Mouse (Mus musculus) left cerebral cortex, postnatal 10 days (tissue): ENCODE measurements at regions not wholly inside any gene's neighbourhood (a gene's known extent, or its start where the extent isn't known, plus 50 kb on each side); places are given as distances from the start of the nearest gene placed in this dataset.

Experiments used
- DNase-seq, 2 experiments: peaks; one replicate each; pipeline ENCODE4 v3.0.0; 2021 to 2022; ENCODE audit warnings: low spot score in 2 of 2, mixed read lengths in 1 of 2; ENCODE audit errors: extremely low spot score in 1 of 2
- intact Hi-C: fragments of 180-260 bp; cut with DNase I; formaldehyde crosslinking; loops from one replicate; pipeline ENCODE4 v1.15.1; 2025

- no peak for DNase-seq
- intact Hi-C loops: no loop called here
These were observed 415.9 kb upstream of the Rarb start for GRCm38 (mm10) chr14:17234898-17235297.

- no peak for DNase-seq
- intact Hi-C loops: no loop called here
These were observed 392.5 kb upstream of the Rarb start for GRCm38 (mm10) chr14:17211502-17211901.

- intact Hi-C loops: no loop called here
- no peak for DNase-seq
These were observed 386.7 kb upstream of the Rarb start for GRCm38 (mm10) chr14:17205691-17206090.

- DNase-seq: no peak
- intact Hi-C loops: no loop called here
These were observed 384.5 kb upstream of the Rarb start for GRCm38 (mm10) chr14:17203251-17204015.

GRCm38 (mm10) chr14:17192953-17193352 lies 374.0 kb upstream of the Rarb start:
- intact Hi-C loops: no loop called here
- no peak for DNase-seq

GRCm38 (mm10) chr14:17173218-17173617 lies 354.3 kb upstream of the Rarb start:
- DNase-seq: no peak
- intact Hi-C loops: no loop called here

- DNase-seq: peak in 1 of 2 experiments; percentile 63
- intact Hi-C loops: no loop called here
These were observed 353.6 kb upstream of the Rarb start for GRCm38 (mm10) chr14:17172330-17173110.

- DNase-seq: no peak
- intact Hi-C loops: no loop called here
These were observed 352.9 kb upstream of the Rarb start for GRCm38 (mm10) chr14:17171896-17172295.

- DNase-seq: no peak
- intact Hi-C loops: no loop called here
These were observed 339.4 kb upstream of the Rarb start for GRCm38 (mm10) chr14:17158324-17158723.

GRCm38 (mm10) chr14:17156402-17156954 lies 337.5 kb upstream of the Rarb start:
- intact Hi-C loops: no loop called here
- DNase-seq: no peak

GRCm38 (mm10) chr14:17120679-17121078 lies 301.7 kb upstream of the Rarb start:
- intact Hi-C loops: no loop called here

GRCm38 (mm10) chr14:17106668-17107067 lies 287.7 kb upstream of the Rarb start:
- intact Hi-C loops: no loop called here
- DNase-seq: no peak

More at GRCm38 (mm10) chr14:17120679-17121078, 301.7 kb upstream of the Rarb start:
- no peak for DNase-seq

GRCm38 (mm10) chr14:17102486-17102885 lies 283.5 kb upstream of the Rarb start:
- DNase-seq: no peak
- intact Hi-C loops: no loop called here

GRCm38 (mm10) chr14:17090573-17090937 lies 271.6 kb upstream of the Rarb start:
- DNase-seq: no peak
- intact Hi-C loops: no loop called here

- no peak for DNase-seq
- intact Hi-C loops: no loop called here
These were observed 270.9 kb upstream of the Rarb start for GRCm38 (mm10) chr14:17089640-17090572.

GRCm38 (mm10) chr14:17089089-17089634 lies 270.2 kb upstream of the Rarb start:
- intact Hi-C loops: no loop called here

GRCm38 (mm10) chr14:17087828-17088227 lies 268.9 kb upstream of the Rarb start:
- intact Hi-C loops: no loop called here
- no peak for DNase-seq

More at GRCm38 (mm10) chr14:17089089-17089634, 270.2 kb upstream of the Rarb start:
- DNase-seq: no peak

GRCm38 (mm10) chr14:17083907-17084306 lies 265.0 kb upstream of the Rarb start:
- no peak for DNase-seq
- intact Hi-C loops: no loop called here

- intact Hi-C loops: no loop called here
- DNase-seq: no peak
These were observed 262.9 kb upstream of the Rarb start for GRCm38 (mm10) chr14:17081904-17082303.
